Mouse (Mus musculus): ENCODE results near the gene Tcf7l2.

DNA sequence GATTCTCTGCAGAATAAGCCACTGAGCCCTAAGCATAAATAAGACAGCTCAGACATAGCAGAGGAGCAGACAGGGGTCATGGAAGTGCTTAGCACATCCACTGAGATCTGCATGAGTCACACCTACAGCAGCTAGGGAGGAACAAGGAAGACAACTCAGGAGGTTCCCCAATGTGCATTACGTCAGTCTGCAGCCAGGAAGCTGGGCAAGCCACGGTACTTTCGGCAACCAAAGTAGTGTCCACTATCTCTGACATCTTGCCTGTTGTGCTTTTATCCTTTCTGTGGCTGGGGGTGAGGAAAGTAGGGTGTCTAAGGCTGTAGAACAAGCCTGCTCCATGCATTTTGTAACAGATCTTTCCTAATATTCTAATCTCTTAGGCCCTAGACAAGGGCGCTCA lies 27.6 kb upstream of the Tcf7l2 start:
- TF ChIP-seq POLR2A (IDR thresholded peaks at IDR 0.05; ENCODE audit: borderline replicate concordance, control insufficient read depth, low read depth, low read length), result no peak
- TF ChIP-seq CTCF (IDR thresholded peaks at IDR 0.05; ENCODE audit: control insufficient read depth, insufficient read depth, low read length), result no peak

Data from bone marrow, adult 2 months (tissue).